Mouse (Mus musculus) ovary, adult 2 months (tissue): ENCODE measurements around the gene Zfp248. TPM values are rescaled to one million over a fixed set of nuclear protein-coding genes. Genes with fewer than 3 reads are reported as not detected.

Experiments
- polyA plus RNA-seq: library from polyadenylated mRNA; depleted of rRNA; stranded (reverse); fragments of >200 nt; gene quantifications from 2 replicates; pipeline ENCODE4 v1.2.3, GENCODE M21; 2012; rRNA removed

Zfp248 gene
- 1.00 and 1.9 TPM in 2 replicates for polyA plus RNA-seq

GRCm38 (mm10) chr6:118455042-118455631, at the start of gene Zfp248:
TSS of gene Zfp248 (minus strand) at chr6:118455528.

DNA sequence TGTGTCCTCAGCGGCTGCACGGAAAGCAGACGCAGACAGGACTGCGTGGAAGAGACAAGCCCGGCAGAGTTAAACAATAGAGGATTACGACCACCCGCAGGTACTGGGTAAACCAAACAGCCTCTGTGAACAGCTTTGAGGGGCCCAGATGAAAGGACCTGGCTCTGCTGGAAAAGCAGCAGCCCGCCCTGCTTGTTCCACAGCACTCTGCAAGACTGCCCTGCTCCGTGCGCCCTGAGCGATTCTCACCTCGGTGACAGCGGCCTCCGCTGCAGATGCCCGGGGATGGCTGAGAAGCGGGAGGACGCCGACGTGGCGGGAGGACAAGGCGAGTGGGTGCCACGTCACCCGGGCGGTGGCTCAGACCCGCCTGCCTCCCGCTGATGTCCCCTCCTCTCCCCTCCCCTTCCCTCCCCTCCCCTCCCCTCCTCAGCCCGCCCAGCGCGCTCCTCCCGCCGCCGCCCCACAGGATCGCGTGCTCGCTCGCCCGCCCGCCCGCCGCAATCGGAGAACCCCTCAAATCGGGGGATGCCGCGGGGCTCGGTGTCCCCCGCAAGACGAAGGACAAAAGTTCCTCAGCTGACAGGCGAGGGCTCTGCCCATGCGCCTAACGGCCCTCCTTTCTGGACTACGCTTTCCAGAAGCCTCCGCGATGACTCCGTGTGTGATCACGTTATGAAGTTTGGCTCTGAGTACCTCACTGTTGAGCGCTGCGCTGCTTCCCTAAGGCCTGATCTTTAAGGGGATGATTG, 23.8 kb upstream of the Zfp248 start, which contains the start of gene Zfp9:
Gene Zfp9, minus strand, starts transcription at position 364 of the 752 bp plus-strand sequence.

DNA sequence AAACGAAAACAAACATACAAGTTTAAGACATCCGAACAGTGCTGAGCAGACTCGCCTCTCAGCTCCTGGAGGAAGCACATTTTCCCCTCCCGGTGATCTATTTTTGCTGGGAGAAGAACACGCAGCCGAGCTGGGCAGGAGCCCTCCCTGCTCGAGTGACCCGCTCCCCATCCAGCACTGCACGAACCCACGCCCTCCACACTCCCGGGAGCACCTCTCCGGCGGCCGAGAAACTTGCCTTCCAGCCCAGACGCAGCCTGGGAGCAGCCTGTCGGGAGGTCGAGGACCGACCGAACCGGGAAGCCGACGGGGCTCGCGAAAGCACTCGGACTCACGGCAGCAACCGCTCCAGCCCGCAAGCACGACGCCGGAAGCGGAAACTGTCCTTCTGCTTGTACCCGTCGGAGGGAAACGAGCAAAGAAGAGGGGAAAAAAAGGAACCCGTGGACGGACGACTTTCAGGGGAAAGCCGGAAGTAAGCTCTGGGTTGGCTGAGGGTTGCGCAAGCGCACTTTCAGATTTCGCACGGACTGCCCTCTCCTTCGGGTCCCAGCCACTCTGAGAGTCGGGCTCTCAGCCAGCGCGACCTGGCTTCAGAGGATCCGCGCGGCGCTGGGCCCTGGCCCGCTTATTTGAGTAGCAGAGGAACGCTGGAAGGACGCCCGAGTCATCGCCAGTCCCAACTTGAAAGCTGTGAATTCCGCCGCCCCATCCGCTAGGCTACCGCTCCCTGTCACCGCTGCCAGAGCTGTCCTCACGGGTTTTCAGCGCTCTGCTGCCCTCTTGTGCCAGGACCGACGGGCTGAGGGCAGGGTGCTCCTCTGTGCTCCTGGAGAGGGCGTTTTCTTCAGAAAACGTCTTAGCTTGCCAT, 36.0 kb downstream of the Zfp248 start, which contains the start of gene Bms1:
Gene Bms1, minus strand, starts transcription at position 425 of the 871 bp plus-strand sequence.

Other genes with a start within 250 kb of the Zfp248 start
- gene Bms1, start 36.1 kb downstream of the Zfp248 start, polyA plus RNA-seq, result 3.3 and 3.4 TPM in 2 replicates
- 1.3 and 1.4 TPM in 2 replicates for gene Zfp9, start 23.8 kb upstream of the Zfp248 start, polyA plus RNA-seq
- 1.6 and 1.9 TPM in 2 replicates for gene Ankrd26, start 106.7 kb upstream of the Zfp248 start, polyA plus RNA-seq